Mouse (Mus musculus) CH12.LX (cell line): ENCODE data around the gene Slc1a4. TPM values are rescaled to one million over a fixed set of nuclear protein-coding genes. Genes with fewer than 3 reads are reported as not detected.

Experiments
- DNase-seq: peaks from one replicate; pipeline ENCODE4 v3.0.0-alpha.2; 2013; ENCODE audit errors: extremely low read depth
- H3K27ac ChIP-seq: 2 replicates; pipeline ENCODE4 v1.5.1; 2012; ENCODE audit warnings: low read depth, mild to moderate bottlenecking, control low read depth, moderate library complexity; ENCODE audit not compliant: insufficient read depth
- H3K27me3 ChIP-seq: replicated peaks from 2 replicates; pipeline ENCODE3; 2012; ENCODE audit warnings: inconsistent platforms
- H3K36me3 ChIP-seq, 2 experiments: replicated peaks in 1 of 2; 2 replicates each; pipeline versions ENCODE3 to v1.6.1; 2012; ENCODE audit warnings: inconsistent platforms in 1 of 2, low read length in 1 of 2, mild to moderate bottlenecking in 1 of 2, mixed read lengths in 1 of 2, moderate library complexity in 1 of 2; ENCODE audit not compliant: control insufficient read depth in 1 of 2, insufficient read depth in 1 of 2
- H3K4me1 ChIP-seq, 2 experiments: 2 replicates each; pipeline ENCODE4 v1.6.1; 2012; ENCODE audit warnings: inconsistent platforms in 1 of 2, moderate library complexity in 1 of 2; ENCODE audit not compliant: insufficient read depth in 2 of 2, control insufficient read depth in 1 of 2
- H3K4me2 ChIP-seq: 2 replicates; pipeline ENCODE4 v1.6.1; 2012; ENCODE audit warnings: low read depth, mild to moderate bottlenecking, control low read depth; ENCODE audit not compliant: poor library complexity, insufficient read depth, severe bottlenecking
- H3K4me3 ChIP-seq, 3 experiments: fragments of 150-350 bp in 1 of 3; sonication (generic) in 1 of 3; replicated peaks in 1 of 3; 2 replicates each; pipeline versions ENCODE3 to v1.5.1; 2011 to 2012; ENCODE audit warnings: low read depth in 2 of 3, low read length in 2 of 3, mild to moderate bottlenecking in 2 of 3, moderate library complexity in 2 of 3, control low read depth in 1 of 3, improper control_type of control experiment in 1 of 3, inconsistent platforms in 1 of 3, mixed read lengths in 1 of 3; ENCODE audit not compliant: poor library complexity in 1 of 3
- H3K79me2 ChIP-seq: replicated peaks from 2 replicates; pipeline ENCODE4 v1.6.1; 2012; ENCODE audit warnings: mild to moderate bottlenecking, moderate library complexity; ENCODE audit not compliant: control insufficient read depth, poor library complexity, insufficient read depth, severe bottlenecking; ENCODE audit errors: extremely low read depth
- H3K9ac ChIP-seq: 2 replicates; pipeline ENCODE4 v1.6.1; 2012; ENCODE audit warnings: low read depth, mild to moderate bottlenecking, control low read depth, moderate library complexity; ENCODE audit not compliant: insufficient read depth
- H3K9me3 ChIP-seq: replicated peaks from 2 replicates; pipeline ENCODE3; 2012; ENCODE audit warnings: low read length, inconsistent platforms, mixed read lengths
- CHD2 ChIP-seq: IDR thresholded peaks from 2 replicates; pipeline ENCODE4 v1.6.1; 2011; ENCODE audit warnings: low read length, improper control_type of control experiment
- CTCF ChIP-seq, 2 experiments: IDR thresholded peaks in 1 of 2; conservative IDR thresholded peaks in 1 of 2; 2 replicates each; pipeline ENCODE4 v1.5.1; 2011 to 2012; ENCODE audit warnings: low read depth in 2 of 2, low read length in 2 of 2, improper control_type of control experiment in 1 of 2, inconsistent platforms in 1 of 2, mild to moderate bottlenecking in 1 of 2, moderate library complexity in 1 of 2
- EP300 ChIP-seq: IDR thresholded peaks from 2 replicates; pipeline ENCODE4 v1.6.1; 2011; ENCODE audit warnings: low read length, improper control_type of control experiment
- IRF4 ChIP-seq: IDR thresholded peaks from 2 replicates; pipeline ENCODE4 v1.6.1; 2014; ENCODE audit warnings: low read depth, mild to moderate bottlenecking, inconsistent platforms, low read length, improper control_type of control experiment
- MAX ChIP-seq: IDR thresholded peaks from 2 replicates; pipeline ENCODE4 v1.6.1; 2011; ENCODE audit warnings: low read length, improper control_type of control experiment
- MAZ ChIP-seq: IDR thresholded peaks from 2 replicates; pipeline ENCODE4 v1.6.1; 2012; ENCODE audit warnings: low read depth, mild to moderate bottlenecking, inconsistent platforms, low read length, improper control_type of control experiment, moderate library complexity
- MEF2A ChIP-seq: IDR thresholded peaks from 2 replicates; pipeline ENCODE4 v1.6.1; 2014; ENCODE audit warnings: low read depth, mild to moderate bottlenecking, inconsistent platforms, low read length, improper control_type of control experiment, borderline replicate concordance
- POLR2AphosphoS2 ChIP-seq: IDR thresholded peaks from 2 replicates; pipeline ENCODE4 v1.6.1; 2011; ENCODE audit warnings: low read depth, low read length, improper control_type of control experiment
- RAD21 ChIP-seq: IDR thresholded peaks from 2 replicates; pipeline ENCODE4 v1.6.1; 2011; ENCODE audit warnings: low read depth, mild to moderate bottlenecking, low read length, improper control_type of control experiment, moderate library complexity
- RCOR1 ChIP-seq: conservative IDR thresholded peaks from 2 replicates; pipeline ENCODE4 v1.6.1; 2012; ENCODE audit warnings: low read depth, mild to moderate bottlenecking, inconsistent platforms, low read length, improper control_type of control experiment
- SMC3 ChIP-seq: IDR thresholded peaks from 2 replicates; pipeline ENCODE4 v1.6.1; 2011; ENCODE audit warnings: low read depth, low read length, improper control_type of control experiment
- dilution Hi-C: fragments of 300-500 bp; cut with MboI; formaldehyde crosslinking; loops from 2 replicates; pipeline ENCODE4 v1.14.3; 2020; ENCODE audit warnings: low sequenced_read_pairs; ENCODE audit not compliant: extremely low pct_unique_long_range_greater_than_20kb, extremely low pct_ligation_motif_present
- in situ Hi-C: fragments of 300-500 bp; cut with MboI; formaldehyde crosslinking; loops from 3 replicates; pipeline ENCODE4 v1.14.3; 2019; ENCODE audit warnings: low sequenced_read_pairs, low pct_ligation_motif_present, low pct_unique_long_range_greater_than_20kb, mixed read lengths
- polyA plus RNA-seq: library from polyadenylated mRNA; unstranded; fragments of >175 nt; gene quantifications from 2 replicates; pipeline ENCODE4 v1.2.1, GENCODE M21; 2012; ENCODE audit warnings: low read depth; ENCODE audit not compliant: insufficient read length
- total RNA-seq, 2 experiments: library from RNA; depleted of rRNA; stranded (reverse); fragments of 300-350 nt in 1 of 2; fragments of >200 nt in 1 of 2; gene quantifications; 2 replicates each; pipeline ENCODE4 v1.2.3; 2012 to 2014

Slc1a4 gene
- total and polyA plus RNA-seq, 3 experiments: 29.3 to 52.7 (median 37.8) TPM

GRCm38 (mm10) chr11:20304341-20304740 lies 28.2 kb downstream of the Slc1a4 start:
- dilution Hi-C loops: no loop called here
- in situ Hi-C loops: no loop called here
- no peak for TF ChIP-seq MAZ
- TF ChIP-seq SMC3: peak; percentile 76
- TF ChIP-seq CTCF (conservative IDR thresholded peaks at IDR 0.05 in 1 of 2, IDR thresholded peaks at IDR 0.05 in 1 of 2; ENCODE audit: low read depth in 2 of 2, low read length in 2 of 2): peak; percentile 75 to 89
- TF ChIP-seq MAX: no peak
- peak; percentile 51 for TF ChIP-seq RAD21
- peak; percentile 39 for DNase-seq
- Histone ChIP-seq H3K36me3 (peaks cover 62 to 78% of the 10 kb centered on the region in 2 experiments), H3K27ac (no peak overlapping the region), H3K79me2 (no peaks in the 10 kb centered on the region), H3K4me3 (no peak overlapping the region), H3K9ac (no peak overlapping the region), H3K27me3 (no peaks in the 10 kb centered on the region), H3K4me1 (peaks cover 0 to 14% of the 10 kb centered on the region in 2 experiments; a peak in 2 of 4 replicates), H3K9me3 (no peaks in the 10 kb centered on the region), H3K4me2 (no peak overlapping the region)

GRCm38 (mm10) chr11:20301332-20301731 lies 31.2 kb downstream of the Slc1a4 start:
- Histone ChIP-seq H3K36me3 (peaks cover 38 to 49% of the 10 kb centered on the region in 2 experiments), H3K9ac (no peak overlapping the region), H3K4me1 (peaks cover 0 to 14% of the 10 kb centered on the region in 2 experiments; a peak in 2 of 4 replicates), H3K27ac (no peak overlapping the region), H3K4me2 (no peak overlapping the region), H3K9me3 (no peaks in the 10 kb centered on the region), H3K79me2 (no peaks in the 10 kb centered on the region), H3K4me3 (no peak overlapping the region), H3K27me3 (no peaks in the 10 kb centered on the region)
- dilution Hi-C loops: no loop called here
- peak; percentile 26 for DNase-seq
- in situ Hi-C loops: no loop called here
- TF ChIP-seq MEF2A (no peak), EP300 (0 out of 2 replicates have a peak, but pooled peaks have one; percentile 26)

GRCm38 (mm10) chr11:20300850-20301249 lies 31.7 kb downstream of the Slc1a4 start:
- in situ Hi-C loops: no loop called here
- dilution Hi-C loops: no loop called here

More at GRCm38 (mm10) chr11:20300850-20301249, 31.7 kb downstream of the Slc1a4 start:
- Histone ChIP-seq H3K9me3 (no peaks in the 10 kb centered on the region), H3K4me1 (peaks cover 0 to 14% of the 10 kb centered on the region in 2 experiments; a peak in 2 of 4 replicates), H3K4me2 (no peak overlapping the region), H3K9ac (no peak overlapping the region), H3K27me3 (no peaks in the 10 kb centered on the region), H3K27ac (no peak overlapping the region), H3K36me3 (peaks cover 33 to 44% of the 10 kb centered on the region in 2 experiments), H3K4me3 (no peak overlapping the region), H3K79me2 (no peaks in the 10 kb centered on the region)
- no peak for DNase-seq
- TF ChIP-seq CHD2 (no peak), MAZ (no peak), RCOR1 (no peak), IRF4 (no peak), POLR2AphosphoS2 (peak; percentile 64; the same call in 1 of the 2 replicates)
